Mouse (Mus musculus): Measurements from ENCODE around the gene Cabp1.

GRCm38 (mm10) chr5:115181248-115181940 lies 12.8 kb downstream of the Cabp1 start:
- TF ChIP-seq CTCF (IDR thresholded peaks at IDR 0.05; ENCODE audit: borderline replicate concordance, insufficient read depth, low read length) (no peak), POLR2A (IDR thresholded peaks at IDR 0.05; ENCODE audit: low read depth, low read length) (no peak)

All from embryonic fibroblast, embryonic 13.5 days (primary cell).